Mouse (Mus musculus): ENCODE data around the gene Gm49405. TPM values are rescaled to one million over a fixed set of nuclear protein-coding genes. Genes with fewer than 3 reads are reported as not detected.
A peak's percentile ranks its signal among the peaks of the same experiment; 100 is the strongest.
"Not testable (repeated sequence)": the region's sequence is repeated elsewhere in the genome, so short reads cannot be mapped to it uniquely, and the experiment has no call there.

The Gm49405 gene
- total RNA-seq, 1 experiment from 2014 or later: 0.57 TPM

GRCm38 (mm10) chr19:4004331-4004730, 3.9 kb downstream of the Gm49405 start:
- no peak for ATAC-seq (replicated peaks; ENCODE audit: insufficient number of reproducible peaks, low FRiP score, low TSS enrichment, poor library complexity, severe bottlenecking)

- no peak for ATAC-seq (replicated peaks; ENCODE audit: insufficient number of reproducible peaks, low FRiP score, low TSS enrichment, poor library complexity, severe bottlenecking)
Measured at GRCm38 (mm10) chr19:4005091-4005490, 4.7 kb downstream of the Gm49405 start.

GRCm38 (mm10) chr19:4005971-4006370, 5.5 kb downstream of the Gm49405 start:
- no peak for ATAC-seq (replicated peaks; ENCODE audit: insufficient number of reproducible peaks, low FRiP score, low TSS enrichment, poor library complexity, severe bottlenecking)

- ATAC-seq (replicated peaks; ENCODE audit: insufficient number of reproducible peaks, low FRiP score, low TSS enrichment, poor library complexity, severe bottlenecking): no peak
Measured at GRCm38 (mm10) chr19:4011086-4011485, 10.7 kb downstream of the Gm49405 start.

GRCm38 (mm10) chr19:4012432-4013022, 12.1 kb downstream of the Gm49405 start, which contains the start of gene Ndufv1:
Ndufv1 (minus strand) TSS chr19:4012806.
- peak; percentile 93 for ATAC-seq (replicated peaks; ENCODE audit: insufficient number of reproducible peaks, low FRiP score, low TSS enrichment, poor library complexity, severe bottlenecking)

- ATAC-seq (replicated peaks; ENCODE audit: insufficient number of reproducible peaks, low FRiP score, low TSS enrichment, poor library complexity, severe bottlenecking): peak; percentile 8; the same call in 1 of the 2 replicates
Measured at GRCm38 (mm10) chr19:4013066-4013465, 12.6 kb downstream of the Gm49405 start.

GRCm38 (mm10) chr19:4014802-4015201, 14.4 kb downstream of the Gm49405 start:
- ATAC-seq (replicated peaks; ENCODE audit: insufficient number of reproducible peaks, low FRiP score, low TSS enrichment, poor library complexity, severe bottlenecking): no peak

- ATAC-seq (replicated peaks; ENCODE audit: insufficient number of reproducible peaks, low FRiP score, low TSS enrichment, poor library complexity, severe bottlenecking): no peak
Measured at GRCm38 (mm10) chr19:4015635-4016034, 15.2 kb downstream of the Gm49405 start.

- no peak for ATAC-seq (replicated peaks; ENCODE audit: insufficient number of reproducible peaks, low FRiP score, low TSS enrichment, poor library complexity, severe bottlenecking)
Measured at GRCm38 (mm10) chr19:4017921-4018587, 17.6 kb downstream of the Gm49405 start.

GRCm38 (mm10) chr19:4018743-4019583, 18.5 kb downstream of the Gm49405 start:
- ATAC-seq (replicated peaks; ENCODE audit: insufficient number of reproducible peaks, low FRiP score, low TSS enrichment, poor library complexity, severe bottlenecking): peak; percentile 83

GRCm38 (mm10) chr19:4023185-4023584, 22.8 kb downstream of the Gm49405 start:
- no peak for ATAC-seq (replicated peaks; ENCODE audit: insufficient number of reproducible peaks, low FRiP score, low TSS enrichment, poor library complexity, severe bottlenecking)

GRCm38 (mm10) chr19:4027576-4027975, 27.1 kb downstream of the Gm49405 start:
- no peak for ATAC-seq (replicated peaks; ENCODE audit: insufficient number of reproducible peaks, low FRiP score, low TSS enrichment, poor library complexity, severe bottlenecking)

- no peak for ATAC-seq (replicated peaks; ENCODE audit: insufficient number of reproducible peaks, low FRiP score, low TSS enrichment, poor library complexity, severe bottlenecking)
Measured at GRCm38 (mm10) chr19:4032668-4033067, 32.2 kb downstream of the Gm49405 start.

GRCm38 (mm10) chr19:4033298-4033697, 32.9 kb downstream of the Gm49405 start:
- ATAC-seq (replicated peaks; ENCODE audit: insufficient number of reproducible peaks, low FRiP score, low TSS enrichment, poor library complexity, severe bottlenecking): no peak

GRCm38 (mm10) chr19:4033742-4034141, 33.3 kb downstream of the Gm49405 start:
- no peak for ATAC-seq (replicated peaks; ENCODE audit: insufficient number of reproducible peaks, low FRiP score, low TSS enrichment, poor library complexity, severe bottlenecking)

GRCm38 (mm10) chr19:4036327-4037045, 36.1 kb downstream of the Gm49405 start:
- no peak for ATAC-seq (replicated peaks; ENCODE audit: insufficient number of reproducible peaks, low FRiP score, low TSS enrichment, poor library complexity, severe bottlenecking)

GRCm38 (mm10) chr19:4037154-4037787, 36.8 kb downstream of the Gm49405 start:
- not testable (repeated sequence) for ATAC-seq (replicated peaks; ENCODE audit: insufficient number of reproducible peaks, low FRiP score, low TSS enrichment, poor library complexity, severe bottlenecking)

- peak; percentile 86 for ATAC-seq (replicated peaks; ENCODE audit: insufficient number of reproducible peaks, low FRiP score, low TSS enrichment, poor library complexity, severe bottlenecking)
Measured at GRCm38 (mm10) chr19:4037788-4038232, 37.4 kb downstream of the Gm49405 start, which contains the start of gene Gstp1. Gstp1 (minus strand) TSS chr19:4037985.

Measured in monocyte, adult 5-6 weeks (primary cell).